Mouse (Mus musculus) CH12.LX (cell line): Measurements from ENCODE around the gene Nlrp6. TPM values are rescaled to one million over a fixed set of nuclear protein-coding genes. Genes with fewer than 3 reads are reported as not detected.

ENCODE experiments used
- DNase-seq: peaks from one replicate; pipeline ENCODE4 v3.0.0-alpha.2; 2013; ENCODE audit errors: extremely low read depth
- H3K27ac ChIP-seq: 2 replicates; pipeline ENCODE4 v1.5.1; 2012; ENCODE audit warnings: low read depth, mild to moderate bottlenecking, control low read depth, moderate library complexity; ENCODE audit not compliant: insufficient read depth
- H3K27me3 ChIP-seq: replicated peaks from 2 replicates; pipeline ENCODE3; 2012; ENCODE audit warnings: inconsistent platforms
- H3K36me3 ChIP-seq, 2 experiments: replicated peaks in 1 of 2; 2 replicates each; pipeline versions ENCODE3 to v1.6.1; 2012; ENCODE audit warnings: inconsistent platforms in 1 of 2, low read length in 1 of 2, mild to moderate bottlenecking in 1 of 2, mixed read lengths in 1 of 2, moderate library complexity in 1 of 2; ENCODE audit not compliant: control insufficient read depth in 1 of 2, insufficient read depth in 1 of 2
- H3K4me1 ChIP-seq, 2 experiments: 2 replicates each; pipeline ENCODE4 v1.6.1; 2012; ENCODE audit warnings: inconsistent platforms in 1 of 2, moderate library complexity in 1 of 2; ENCODE audit not compliant: insufficient read depth in 2 of 2, control insufficient read depth in 1 of 2
- H3K4me2 ChIP-seq: 2 replicates; pipeline ENCODE4 v1.6.1; 2012; ENCODE audit warnings: low read depth, mild to moderate bottlenecking, control low read depth; ENCODE audit not compliant: poor library complexity, insufficient read depth, severe bottlenecking
- H3K4me3 ChIP-seq, 3 experiments: fragments of 150-350 bp in 1 of 3; sonication (generic) in 1 of 3; replicated peaks in 1 of 3; 2 replicates each; pipeline versions ENCODE3 to v1.5.1; 2011 to 2012; ENCODE audit warnings: low read depth in 2 of 3, low read length in 2 of 3, mild to moderate bottlenecking in 2 of 3, moderate library complexity in 2 of 3, control low read depth in 1 of 3, improper control_type of control experiment in 1 of 3, inconsistent platforms in 1 of 3, mixed read lengths in 1 of 3; ENCODE audit not compliant: poor library complexity in 1 of 3
- H3K79me2 ChIP-seq: replicated peaks from 2 replicates; pipeline ENCODE4 v1.6.1; 2012; ENCODE audit warnings: mild to moderate bottlenecking, moderate library complexity; ENCODE audit not compliant: control insufficient read depth, poor library complexity, insufficient read depth, severe bottlenecking; ENCODE audit errors: extremely low read depth
- H3K9ac ChIP-seq: 2 replicates; pipeline ENCODE4 v1.6.1; 2012; ENCODE audit warnings: low read depth, mild to moderate bottlenecking, control low read depth, moderate library complexity; ENCODE audit not compliant: insufficient read depth
- H3K9me3 ChIP-seq: replicated peaks from 2 replicates; pipeline ENCODE3; 2012; ENCODE audit warnings: low read length, inconsistent platforms, mixed read lengths
- BHLHE40 ChIP-seq: IDR thresholded peaks from 2 replicates; pipeline ENCODE4 v1.6.1; 2011; ENCODE audit warnings: mild to moderate bottlenecking, low read depth, low read length, improper control_type of control experiment
- CHD1 ChIP-seq: IDR thresholded peaks from 2 replicates; pipeline ENCODE4 v1.6.1; 2012; ENCODE audit warnings: low read depth, low read length, improper control_type of control experiment, inconsistent platforms
- CHD2 ChIP-seq: IDR thresholded peaks from 2 replicates; pipeline ENCODE4 v1.6.1; 2011; ENCODE audit warnings: low read length, improper control_type of control experiment
- CTCF ChIP-seq, 2 experiments: IDR thresholded peaks in 1 of 2; conservative IDR thresholded peaks in 1 of 2; 2 replicates each; pipeline ENCODE4 v1.5.1; 2011 to 2012; ENCODE audit warnings: low read depth in 2 of 2, low read length in 2 of 2, improper control_type of control experiment in 1 of 2, inconsistent platforms in 1 of 2, mild to moderate bottlenecking in 1 of 2, moderate library complexity in 1 of 2
- E2F4 ChIP-seq: IDR thresholded peaks from 2 replicates; pipeline ENCODE4 v1.6.1; 2011; ENCODE audit warnings: low read depth, low read length, improper control_type of control experiment; ENCODE audit not compliant: insufficient replicate concordance
- ELF1 ChIP-seq: IDR thresholded peaks from 2 replicates; pipeline ENCODE4 v1.6.1; 2014; ENCODE audit warnings: low read depth, mild to moderate bottlenecking, inconsistent platforms, low read length, improper control_type of control experiment
- EP300 ChIP-seq: IDR thresholded peaks from 2 replicates; pipeline ENCODE4 v1.6.1; 2011; ENCODE audit warnings: low read length, improper control_type of control experiment
- ETS1 ChIP-seq: conservative IDR thresholded peaks from 2 replicates; pipeline ENCODE4 v1.6.1; 2012; ENCODE audit warnings: low read depth, mild to moderate bottlenecking, inconsistent platforms, low read length, improper control_type of control experiment, moderate library complexity
- GABPA ChIP-seq: IDR thresholded peaks from 2 replicates; pipeline ENCODE4 v1.6.1; 2012; ENCODE audit warnings: low read depth, low read length, improper control_type of control experiment, inconsistent platforms; ENCODE audit not compliant: insufficient replicate concordance
- HCFC1 ChIP-seq: IDR thresholded peaks from 2 replicates; pipeline ENCODE4 v1.6.1; 2012; ENCODE audit warnings: low read depth, mild to moderate bottlenecking, inconsistent platforms, low read length, improper control_type of control experiment
- IRF4 ChIP-seq: IDR thresholded peaks from 2 replicates; pipeline ENCODE4 v1.6.1; 2014; ENCODE audit warnings: low read depth, mild to moderate bottlenecking, inconsistent platforms, low read length, improper control_type of control experiment
- KAT2A ChIP-seq: IDR thresholded peaks from 2 replicates; pipeline ENCODE4 v1.6.1; 2012; ENCODE audit warnings: low read length, improper control_type of control experiment, inconsistent platforms; ENCODE audit not compliant: insufficient replicate concordance
- MAX ChIP-seq: IDR thresholded peaks from 2 replicates; pipeline ENCODE4 v1.6.1; 2011; ENCODE audit warnings: low read length, improper control_type of control experiment
- MAZ ChIP-seq: IDR thresholded peaks from 2 replicates; pipeline ENCODE4 v1.6.1; 2012; ENCODE audit warnings: low read depth, mild to moderate bottlenecking, inconsistent platforms, low read length, improper control_type of control experiment, moderate library complexity
- MEF2A ChIP-seq: IDR thresholded peaks from 2 replicates; pipeline ENCODE4 v1.6.1; 2014; ENCODE audit warnings: low read depth, mild to moderate bottlenecking, inconsistent platforms, low read length, improper control_type of control experiment, borderline replicate concordance
- MXI1 ChIP-seq: IDR thresholded peaks from 2 replicates; pipeline ENCODE4 v1.6.1; 2011; ENCODE audit warnings: mild to moderate bottlenecking, low read depth, low read length, improper control_type of control experiment
- MYC ChIP-seq: IDR thresholded peaks from 2 replicates; pipeline ENCODE4 v1.6.1; 2011; ENCODE audit warnings: low read depth, mild to moderate bottlenecking, improper control_type of control experiment, low read length
- NELFE ChIP-seq: IDR thresholded peaks from 2 replicates; pipeline ENCODE4 v1.6.1; 2011; ENCODE audit warnings: low read depth, low read length, improper control_type of control experiment
- NRF1 ChIP-seq: IDR thresholded peaks from 2 replicates; pipeline ENCODE4 v1.6.1; 2014; ENCODE audit warnings: low read depth, mild to moderate bottlenecking, inconsistent platforms, low read length, improper control_type of control experiment, moderate library complexity
- PAX5 ChIP-seq: IDR thresholded peaks from 2 replicates; pipeline ENCODE4 v1.6.1; 2012; ENCODE audit warnings: low read length, inconsistent platforms, mixed read lengths
- POLR2A ChIP-seq: IDR thresholded peaks from 2 replicates; pipeline ENCODE4 v1.6.1; 2011; ENCODE audit warnings: low read depth, mild to moderate bottlenecking, improper control_type of control experiment, low read length
- POLR2AphosphoS2 ChIP-seq: IDR thresholded peaks from 2 replicates; pipeline ENCODE4 v1.6.1; 2011; ENCODE audit warnings: low read depth, low read length, improper control_type of control experiment
- RAD21 ChIP-seq: IDR thresholded peaks from 2 replicates; pipeline ENCODE4 v1.6.1; 2011; ENCODE audit warnings: low read depth, mild to moderate bottlenecking, low read length, improper control_type of control experiment, moderate library complexity
- RCOR1 ChIP-seq: conservative IDR thresholded peaks from 2 replicates; pipeline ENCODE4 v1.6.1; 2012; ENCODE audit warnings: low read depth, mild to moderate bottlenecking, inconsistent platforms, low read length, improper control_type of control experiment
- SIN3A ChIP-seq: IDR thresholded peaks from 2 replicates; pipeline ENCODE4 v1.6.1; 2012; ENCODE audit warnings: low read length, improper control_type of control experiment, inconsistent platforms
- SMC3 ChIP-seq: IDR thresholded peaks from 2 replicates; pipeline ENCODE4 v1.6.1; 2011; ENCODE audit warnings: low read depth, low read length, improper control_type of control experiment
- TCF12 ChIP-seq: IDR thresholded peaks from 2 replicates; pipeline ENCODE4 v1.6.1; 2014; ENCODE audit warnings: low read depth, mild to moderate bottlenecking, inconsistent platforms, low read length, improper control_type of control experiment
- UBTF ChIP-seq: IDR thresholded peaks from 2 replicates; pipeline ENCODE4 v1.6.1; 2012; ENCODE audit warnings: low read depth, mild to moderate bottlenecking, inconsistent platforms, low read length, improper control_type of control experiment, moderate library complexity
- USF1 ChIP-seq: IDR thresholded peaks from 2 replicates; pipeline ENCODE4 v1.6.1; 2014; ENCODE audit warnings: low read depth, mild to moderate bottlenecking, inconsistent platforms, low read length, improper control_type of control experiment
- USF2 ChIP-seq: conservative IDR thresholded peaks from 2 replicates; pipeline ENCODE4 v1.6.1; 2011; ENCODE audit warnings: low read depth, low read length, improper control_type of control experiment
- ZKSCAN1 ChIP-seq: IDR thresholded peaks from 2 replicates; pipeline ENCODE4 v1.6.1; 2012; ENCODE audit warnings: low read depth, inconsistent platforms, low read length, improper control_type of control experiment, borderline replicate concordance
- dilution Hi-C: fragments of 300-500 bp; cut with MboI; formaldehyde crosslinking; loops from 2 replicates; pipeline ENCODE4 v1.14.3; 2020; ENCODE audit warnings: low sequenced_read_pairs; ENCODE audit not compliant: extremely low pct_unique_long_range_greater_than_20kb, extremely low pct_ligation_motif_present
- in situ Hi-C: fragments of 300-500 bp; cut with MboI; formaldehyde crosslinking; loops from 3 replicates; pipeline ENCODE4 v1.14.3; 2019; ENCODE audit warnings: low sequenced_read_pairs, low pct_ligation_motif_present, low pct_unique_long_range_greater_than_20kb, mixed read lengths
- polyA plus RNA-seq: library from polyadenylated mRNA; unstranded; fragments of >175 nt; gene quantifications from 2 replicates; pipeline ENCODE4 v1.2.1, GENCODE M21; 2012; ENCODE audit warnings: low read depth; ENCODE audit not compliant: insufficient read length
- total RNA-seq, 2 experiments: library from RNA; depleted of rRNA; stranded (reverse); fragments of 300-350 nt in 1 of 2; fragments of >200 nt in 1 of 2; gene quantifications; 2 replicates each; pipeline ENCODE4 v1.2.3; 2012 to 2014

The Nlrp6 gene
- total and polyA plus RNA-seq, 3 experiments = 0.14 to 0.21 TPM; not detected in 1

- H3K27ac ChIP-seq = peak overlapping the region; percentile 75
These were observed 43.3 kb upstream of the Nlrp6 start for GRCm38 (mm10) chr7:140877364-140877763.

DNA sequence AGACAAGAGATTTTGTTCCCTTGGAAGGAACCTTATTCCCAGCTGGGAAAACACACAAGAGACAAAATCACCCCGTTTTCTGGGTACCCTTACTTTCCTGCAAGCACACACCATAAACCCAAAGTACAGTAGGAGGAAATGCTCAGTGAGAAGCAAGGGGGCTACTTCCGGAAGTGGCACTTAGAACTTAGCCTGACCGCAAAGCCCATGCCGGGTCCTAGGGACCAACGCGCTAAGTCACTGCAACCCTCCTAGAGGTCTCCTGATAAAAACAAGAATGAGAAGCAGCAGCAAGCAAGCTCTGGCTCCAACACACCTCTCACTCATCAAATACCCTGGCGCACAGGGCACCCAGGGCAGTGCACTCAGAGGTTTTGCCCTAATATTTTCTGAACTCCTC is 41.3 kb upstream of the Nlrp6 start:
- no peaks in the 10 kb centered on the region for H3K9me3 ChIP-seq
- peaks cover 22% of the 10 kb centered on the region for H3K79me2 ChIP-seq
- H3K27ac ChIP-seq = no peak overlapping the region
- dilution Hi-C loops = no loop called here
- in situ Hi-C loops = no loop called here
- peaks cover 24 to 68% of the 10 kb centered on the region in 2 experiments for H3K4me1 ChIP-seq
- H3K27me3 ChIP-seq = no peaks in the 10 kb centered on the region
- H3K9ac ChIP-seq = no peak overlapping the region
- no peak overlapping the region for H3K4me3 ChIP-seq
- no peak overlapping the region for H3K4me2 ChIP-seq
- DNase-seq = no peak
- TF ChIP-seq USF1 (no peak), ZKSCAN1 (no peak), IRF4 (no peak), CHD2 (no peak), E2F4 (no peak), MEF2A (no peak), MAZ (no peak), HCFC1 (no peak)
- H3K36me3 ChIP-seq = peaks cover 20 to 46% of the 10 kb centered on the region in 2 experiments

More at GRCm38 (mm10) chr7:140877364-140877763, 43.3 kb upstream of the Nlrp6 start:
- Histone ChIP-seq H3K4me1 (peaks cover 21 to 59% of the 10 kb centered on the region in 2 experiments), H3K27me3 (no peaks in the 10 kb centered on the region), H3K4me3 (peak overlapping the region in 1 of 3 experiments; percentile 8), H3K9ac (peak overlapping the region; percentile 17; the same call in 1 of the 2 replicates), H3K36me3 (peaks cover 24 to 53% of the 10 kb centered on the region in 2 experiments), H3K4me2 (peak overlapping the region; percentile 47), H3K79me2 (peaks cover 4% of the 10 kb centered on the region), H3K9me3 (no peaks in the 10 kb centered on the region)
- in situ Hi-C loops (no loop called here), dilution Hi-C loops (no loop called here)
- DNase-seq = peak; percentile 84
- TF ChIP-seq USF1 (no peak), MYC (peak; percentile 86), NELFE (no peak), CHD2 (no peak), CTCF (conservative IDR thresholded peaks at IDR 0.05 in 1 of 2, IDR thresholded peaks at IDR 0.05 in 1 of 2; ENCODE audit: low read depth in 2 of 2, low read length in 2 of 2) (no peak), POLR2AphosphoS2 (no peak), MAX (peak; percentile 57), ZKSCAN1 (no peak), USF2 (no peak), SMC3 (no peak), BHLHE40 (no peak; the same call in 1 of the 2 replicates), SIN3A (peak; percentile 89), RCOR1 (no peak), IRF4 (peak; percentile 82), KAT2A (no peak), UBTF (no peak), MXI1 (peak; percentile 90), CHD1 (peak; percentile 98), HCFC1 (peak; percentile 25; the same call in 1 of the 2 replicates), EP300 (peak; percentile 58), PAX5 (no peak), RAD21 (no peak), POLR2A (0 out of 2 replicates have a peak, but pooled peaks have one; percentile 12), TCF12 (0 out of 2 replicates have a peak, but pooled peaks have one; percentile 37), MEF2A (no peak), NRF1 (no peak), GABPA (no peak), ELF1 (no peak), ETS1 (peak; percentile 25; the same call in 1 of the 2 replicates), E2F4 (no peak)
